Mouse (Mus musculus) bone marrow, adult 2 months (tissue): ENCODE results near the gene Serpina1e.

Source experiments
- CTCF ChIP-seq: fragments of 200-500 bp; IDR thresholded peaks from 2 replicates; pipeline ENCODE4 v1.5.1; 2011; ENCODE audit warnings: low read length, control low read depth; ENCODE audit not compliant: control insufficient read depth, insufficient read depth
- POLR2A ChIP-seq: fragments of 200-500 bp; IDR thresholded peaks from 2 replicates; pipeline ENCODE4 v1.6.1; 2011; ENCODE audit warnings: low read depth, mild to moderate bottlenecking, control low read depth, low read length, borderline replicate concordance; ENCODE audit not compliant: control insufficient read depth

GRCm38 (mm10) chr12:103989514-103989767, 30.7 kb upstream of the Serpina1e start:
- TF ChIP-seq CTCF, result no peak
- TF ChIP-seq POLR2A, result no peak
